Mouse (Mus musculus): ENCODE measurements around the gene Gpat3. TPM values are rescaled to one million over a fixed set of nuclear protein-coding genes. Genes with fewer than 3 reads are reported as not detected.

The Gpat3 gene
- 0.60 and 1.2 TPM in 2 replicates for polyA plus RNA-seq (2014; fragmentation: Nextera tagmentation; extraction: Ambion mirVana)

- Histone ChIP-seq H3K9me3 (ENCODE audit: control insufficient read depth, low read length) (peaks cover 3% of the 10 kb centered on the region; the same call in 1 of the 2 replicates), H3K27ac (ENCODE audit: low read depth, low read length) (no peak within 1 kb of the TSS), H3K4me1 (replicated peaks; ENCODE audit: control insufficient read depth, insufficient read depth, low read length) (no peaks in the 10 kb centered on the region; the same call in 1 of the 2 replicates), H3K4me3 (ENCODE audit: low read depth, low read length) (peak within 1 kb of the TSS; percentile 61), H3K27me3 (replicated peaks; ENCODE audit: control insufficient read depth, insufficient read depth, low read length) (peaks cover 48% of the 10 kb centered on the region), H3K4me2 (peak within 1 kb of the TSS; percentile 97), H3K9ac (ENCODE audit: low read depth, low read length) (peak within 1 kb of the TSS; percentile 37; the same call in 1 of the 2 replicates), H3K36me3 (ENCODE audit: control insufficient read depth, insufficient read depth, low read length) (no peaks in the 10 kb centered on the region)
- DNase-seq (ENCODE audit: low spot score) (no peak), ATAC-seq (replicated peaks; ENCODE audit: low FRiP score) (no peak)
- under 1% methylated on average over 16 of the region's 16 CpGs for WGBS
Measured at GRCm38 (mm10) chr5:100845485-100845847, at the start of gene Gpat3. TSS of gene Gpat3 (plus strand) at chr5:100845713.

DNA sequence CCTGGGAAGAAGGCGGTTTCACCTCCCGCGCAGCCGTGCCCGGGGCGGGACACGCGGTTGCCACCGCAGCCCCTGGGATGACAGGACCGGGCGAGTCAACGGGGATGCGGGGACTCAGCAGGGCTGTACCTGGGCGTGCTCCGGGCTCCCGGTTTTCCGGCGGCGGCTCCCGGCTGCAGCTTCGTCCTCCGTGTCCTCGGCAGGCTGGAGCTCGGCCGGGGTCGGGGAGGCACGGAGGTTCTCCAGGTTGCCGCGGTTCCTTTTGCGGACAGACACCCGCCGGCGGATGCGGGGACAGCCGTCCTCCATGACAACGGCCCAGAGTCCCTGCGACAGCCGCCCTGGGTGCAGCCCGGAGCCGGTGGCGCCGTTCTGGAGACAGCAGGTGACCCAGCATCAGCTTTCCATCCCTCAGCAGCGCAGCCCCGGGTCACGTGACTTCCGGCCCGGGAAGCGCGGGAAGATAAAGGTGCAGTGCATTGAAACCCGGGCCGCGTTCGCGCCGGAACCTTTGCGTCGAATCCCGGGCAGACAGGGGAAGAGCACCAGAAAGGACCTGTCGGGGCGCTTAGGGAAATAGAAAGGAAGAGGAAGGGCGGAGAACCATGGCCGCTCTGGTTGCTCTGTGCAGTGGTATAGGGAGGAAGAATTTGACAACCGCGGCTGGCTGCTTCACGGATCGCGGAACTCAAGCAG lies 47.2 kb upstream of the Gpat3 start, which contains the start of the genes Helq and Mrps18c:
Helq (minus strand) TSS at position 434 of the 696 bp plus-strand sequence.
Mrps18c (plus strand) TSS at position 463 of the 696 bp plus-strand sequence.
- peak; percentile 95 for DNase-seq (ENCODE audit: low spot score)
- peak within 1 kb of the TSS; percentile 67; the same call in 1 of the 2 replicates for H3K27ac ChIP-seq (ENCODE audit: low read depth, low read length)
- H3K4me2 ChIP-seq: peak within 1 kb of the TSS; percentile 76
- H3K4me3 ChIP-seq (ENCODE audit: low read depth, low read length): peak within 1 kb of the TSS; percentile 91
- peak; percentile 96 for ATAC-seq (replicated peaks; ENCODE audit: low FRiP score)
- no peaks in the 10 kb centered on the region for H3K27me3 ChIP-seq (replicated peaks; ENCODE audit: control insufficient read depth, insufficient read depth, low read length)
- H3K9me3 ChIP-seq (ENCODE audit: control insufficient read depth, low read length): no peaks in the 10 kb centered on the region
- H3K4me1 ChIP-seq (replicated peaks; ENCODE audit: control insufficient read depth, insufficient read depth, low read length): peaks cover 9% of the 10 kb centered on the region
- H3K36me3 ChIP-seq (ENCODE audit: control insufficient read depth, insufficient read depth, low read length): peaks cover 12% of the 10 kb centered on the region; the same call in 1 of the 2 replicates
- WGBS: under 1% methylated on average over 67 of the region's 67 CpGs
- peak within 1 kb of the TSS; percentile 76 for H3K9ac ChIP-seq (ENCODE audit: low read depth, low read length)

DNA sequence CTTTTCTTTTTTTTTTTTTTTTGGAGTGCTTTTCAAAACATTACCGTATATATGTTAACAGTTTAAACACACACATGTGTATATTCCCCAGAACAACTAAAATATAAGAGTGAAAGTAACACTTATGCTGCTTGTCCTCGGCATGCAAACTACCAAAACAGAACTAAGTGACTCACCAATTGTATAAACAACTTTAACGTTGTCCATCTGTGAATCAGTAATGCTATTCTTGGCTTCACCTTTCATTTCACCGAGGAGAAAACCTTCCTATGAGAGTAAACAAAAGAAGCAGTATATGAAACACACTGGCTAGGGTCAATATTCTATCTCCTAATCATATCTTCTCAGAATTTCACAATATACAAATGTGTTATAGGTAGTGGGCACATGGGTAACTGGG lies 27.2 kb upstream of the Gpat3 start:
- no peak for ATAC-seq (replicated peaks; ENCODE audit: low FRiP score)
- 84% methylated on average over 4 of the region's 4 CpGs for WGBS
- peaks cover 7% of the 10 kb centered on the region; the same call in 1 of the 2 replicates for H3K4me1 ChIP-seq (replicated peaks; ENCODE audit: control insufficient read depth, insufficient read depth, low read length)

GRCm38 (mm10) chr5:100819568-100820480 lies 25.7 kb upstream of the Gpat3 start:
- Histone ChIP-seq H3K4me2 (peak overlapping the region; percentile 80), H3K9me3 (ENCODE audit: control insufficient read depth, low read length) (no peaks in the 10 kb centered on the region), H3K4me1 (replicated peaks; ENCODE audit: control insufficient read depth, insufficient read depth, low read length) (peaks cover 7% of the 10 kb centered on the region; the same call in 1 of the 2 replicates), H3K9ac (ENCODE audit: low read depth, low read length) (peak overlapping the region; percentile 99), H3K36me3 (ENCODE audit: control insufficient read depth, insufficient read depth, low read length) (peaks cover 6% of the 10 kb centered on the region), H3K27ac (ENCODE audit: low read depth, low read length) (peak overlapping the region; percentile 91), H3K27me3 (replicated peaks; ENCODE audit: control insufficient read depth, insufficient read depth, low read length) (no peaks in the 10 kb centered on the region), H3K4me3 (ENCODE audit: low read depth, low read length) (peak overlapping the region; percentile 91)
- peak; percentile 56 for ATAC-seq (replicated peaks; ENCODE audit: low FRiP score)
- 27% methylated on average over 16 of the region's 16 CpGs for WGBS
- no peak for DNase-seq (ENCODE audit: low spot score)

More for the DNA sequence above, 27.2 kb upstream of the Gpat3 start:
- no peak overlapping the region for H3K27ac ChIP-seq (ENCODE audit: low read depth, low read length)
- no peaks in the 10 kb centered on the region for H3K27me3 ChIP-seq (replicated peaks; ENCODE audit: control insufficient read depth, insufficient read depth, low read length)
- H3K9me3 ChIP-seq (ENCODE audit: control insufficient read depth, low read length): no peaks in the 10 kb centered on the region
- no peak overlapping the region for H3K4me2 ChIP-seq
- peaks cover 13% of the 10 kb centered on the region for H3K36me3 ChIP-seq (ENCODE audit: control insufficient read depth, insufficient read depth, low read length)
- DNase-seq (ENCODE audit: low spot score): no peak
- H3K9ac ChIP-seq (ENCODE audit: low read depth, low read length): no peak overlapping the region
- no peak overlapping the region for H3K4me3 ChIP-seq (ENCODE audit: low read depth, low read length)

DNA sequence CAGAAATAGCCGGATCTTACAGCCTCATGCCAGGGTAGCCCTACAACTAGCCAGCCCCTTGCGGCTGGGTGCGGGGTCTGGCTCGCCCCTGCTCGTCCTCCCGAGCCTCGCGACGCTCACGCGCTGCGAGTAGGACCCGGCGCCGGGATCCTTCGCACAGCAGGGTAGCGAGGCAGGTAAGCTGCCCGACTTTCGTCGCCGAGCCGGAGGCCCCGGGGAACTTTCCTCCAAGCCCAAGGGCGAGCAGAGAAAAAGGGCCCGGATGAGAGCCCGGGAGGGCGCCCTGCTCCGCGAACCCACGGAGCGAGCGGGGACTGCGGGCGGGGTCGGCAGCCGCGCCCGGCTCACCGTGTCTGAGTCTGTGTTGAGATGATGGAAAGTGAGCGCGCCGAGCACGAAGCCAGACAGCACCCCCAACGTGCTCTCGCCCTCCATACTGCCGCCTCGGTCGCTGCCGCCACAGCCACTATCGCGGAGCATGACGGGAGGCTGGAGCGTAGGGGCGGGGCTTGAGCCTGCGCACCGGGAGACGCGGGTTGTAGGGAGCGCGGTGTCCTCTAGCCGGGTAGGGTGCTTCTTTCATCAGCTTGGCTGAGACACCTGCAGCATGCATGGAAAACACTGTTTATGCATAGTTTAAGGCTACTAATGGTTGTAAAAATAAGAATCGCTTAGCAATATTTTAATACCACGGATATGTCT lies 24.9 kb upstream of the Gpat3 start, which contains the start of gene Abraxas1:
Abraxas1 (minus strand) TSS at position 483 of the 702 bp plus-strand sequence.
- Histone ChIP-seq H3K9me3 (ENCODE audit: control insufficient read depth, low read length) (no peaks in the 10 kb centered on the region), H3K4me2 (peak within 1 kb of the TSS; percentile 80), H3K27me3 (replicated peaks; ENCODE audit: control insufficient read depth, insufficient read depth, low read length) (no peaks in the 10 kb centered on the region), H3K27ac (ENCODE audit: low read depth, low read length) (peak within 1 kb of the TSS; percentile 91), H3K4me1 (replicated peaks; ENCODE audit: control insufficient read depth, insufficient read depth, low read length) (peaks cover 7% of the 10 kb centered on the region; the same call in 1 of the 2 replicates), H3K9ac (ENCODE audit: low read depth, low read length) (peak within 1 kb of the TSS; percentile 99), H3K36me3 (ENCODE audit: control insufficient read depth, insufficient read depth, low read length) (peaks cover 5% of the 10 kb centered on the region), H3K4me3 (ENCODE audit: low read depth, low read length) (peak within 1 kb of the TSS; percentile 91)
- under 1% methylated on average over 62 of the region's 63 CpGs for WGBS
- ATAC-seq (replicated peaks; ENCODE audit: low FRiP score): peak; percentile 96
- DNase-seq (ENCODE audit: low spot score): peak; percentile 88

- H3K9ac ChIP-seq (ENCODE audit: low read depth, low read length): no peak overlapping the region
- H3K4me2 ChIP-seq: peak overlapping the region; percentile 80
Measured at GRCm38 (mm10) chr5:100821375-100821774, 24.1 kb upstream of the Gpat3 start.

GRCm38 (mm10) chr5:100822826-100823225 lies 22.7 kb upstream of the Gpat3 start:
- WGBS: 67% methylated on average over 7 of the region's 7 CpGs
- ATAC-seq (replicated peaks; ENCODE audit: low FRiP score): no peak
- H3K4me2 ChIP-seq: no peak overlapping the region
- no peaks in the 10 kb centered on the region for H3K36me3 ChIP-seq (ENCODE audit: control insufficient read depth, insufficient read depth, low read length)
- no peak overlapping the region for H3K4me3 ChIP-seq (ENCODE audit: low read depth, low read length)
- H3K9me3 ChIP-seq (ENCODE audit: control insufficient read depth, low read length): no peaks in the 10 kb centered on the region
- no peak overlapping the region for H3K27ac ChIP-seq (ENCODE audit: low read depth, low read length)
- no peak for DNase-seq (ENCODE audit: low spot score)
- no peaks in the 10 kb centered on the region for H3K27me3 ChIP-seq (replicated peaks; ENCODE audit: control insufficient read depth, insufficient read depth, low read length)
- H3K9ac ChIP-seq (ENCODE audit: low read depth, low read length): no peak overlapping the region
- peaks cover 7% of the 10 kb centered on the region; the same call in 1 of the 2 replicates for H3K4me1 ChIP-seq (replicated peaks; ENCODE audit: control insufficient read depth, insufficient read depth, low read length)

More at GRCm38 (mm10) chr5:100821375-100821774, 24.1 kb upstream of the Gpat3 start:
- Histone ChIP-seq H3K4me1 (replicated peaks; ENCODE audit: control insufficient read depth, insufficient read depth, low read length) (peaks cover 7% of the 10 kb centered on the region; the same call in 1 of the 2 replicates), H3K27me3 (replicated peaks; ENCODE audit: control insufficient read depth, insufficient read depth, low read length) (no peaks in the 10 kb centered on the region), H3K27ac (ENCODE audit: low read depth, low read length) (no peak overlapping the region), H3K4me3 (ENCODE audit: low read depth, low read length) (peak overlapping the region; percentile 91), H3K9me3 (ENCODE audit: control insufficient read depth, low read length) (no peaks in the 10 kb centered on the region), H3K36me3 (ENCODE audit: control insufficient read depth, insufficient read depth, low read length) (peaks cover 3% of the 10 kb centered on the region; the same call in 1 of the 2 replicates)
- DNase-seq (ENCODE audit: low spot score): no peak
- 76% methylated on average over 8 of the region's 8 CpGs for WGBS
- no peak for ATAC-seq (replicated peaks; ENCODE audit: low FRiP score)

- Histone ChIP-seq H3K4me1 (replicated peaks; ENCODE audit: control insufficient read depth, insufficient read depth, low read length) (no peaks in the 10 kb centered on the region), H3K27me3 (replicated peaks; ENCODE audit: control insufficient read depth, insufficient read depth, low read length) (no peaks in the 10 kb centered on the region; the same call in 1 of the 2 replicates), H3K4me3 (ENCODE audit: low read depth, low read length) (no peak overlapping the region), H3K36me3 (ENCODE audit: control insufficient read depth, insufficient read depth, low read length) (no peaks in the 10 kb centered on the region), H3K9ac (ENCODE audit: low read depth, low read length) (no peak overlapping the region), H3K4me2 (no peak overlapping the region), H3K9me3 (ENCODE audit: control insufficient read depth, low read length) (no peaks in the 10 kb centered on the region), H3K27ac (ENCODE audit: low read depth, low read length) (no peak overlapping the region)
- ATAC-seq (replicated peaks; ENCODE audit: low FRiP score): no peak
- WGBS: 17% methylated on average over 2 of the region's 2 CpGs
- no peak for DNase-seq (ENCODE audit: low spot score)
Measured at GRCm38 (mm10) chr5:100825975-100826374, 19.5 kb upstream of the Gpat3 start.
